In the genomic region with DNA sequence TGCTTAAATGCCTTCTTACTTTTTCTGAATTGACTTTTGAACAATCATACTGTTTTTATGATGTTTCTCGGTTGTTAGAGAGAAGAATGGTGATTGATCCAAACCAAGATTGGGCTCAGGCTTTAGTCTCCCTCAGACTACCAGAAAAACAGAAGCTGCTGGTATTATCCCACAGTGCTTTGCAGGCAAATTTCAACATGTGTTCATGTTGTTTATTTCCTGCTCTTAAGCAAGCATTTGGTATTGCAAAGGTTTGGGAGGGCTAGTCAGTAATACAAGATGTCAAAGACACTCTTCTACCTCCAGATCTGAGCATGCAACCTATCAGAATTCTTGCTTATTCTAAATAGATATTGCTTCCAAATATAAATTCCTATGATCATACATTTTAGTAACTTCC, we compare ENCODE assay signal across 13 mouse cellular contexts.
"Had no signal": no experiment of that assay in that cellular context is flagged by ENCODE, and none has a peak within 500 bp of the region (broad histone marks: within the 10 kb centered on the region; RNA-seq: fewer than 3 reads in every experiment).

No protein-coding gene starts in this region.

- DNase-seq: kidney, postnatal 10 days; kidney, postnatal 4 days; liver; lung, embryonic 14.5 days; lung, postnatal 10 days; midbrain, embryonic 14.5 days; thymus, adult 18-20 months; thymus, postnatal 14 days had no signal

- H3K4me2 ChIP-seq: limb, embryonic 12.5 days; lung, embryonic 14.5 days; neural tube, embryonic 12.5 days had no signal

- H3K4me3 ChIP-seq: layer of hippocampus, adult 2 months; limb, embryonic 12.5 days; neural tube, embryonic 12.5 days had no signal

- H3K27ac ChIP-seq: layer of hippocampus, adult 2 months; limb, embryonic 12.5 days; liver, embryonic 14.5 days; macrophage; neural tube, embryonic 12.5 days had no signal

- H3K9ac ChIP-seq: limb, embryonic 12.5 days; liver, embryonic 14.5 days; lung, embryonic 14.5 days; neural tube, embryonic 12.5 days had no signal

- H3K9me3 ChIP-seq: limb, embryonic 12.5 days; neural tube, embryonic 12.5 days had no signal

- H3K4me1 ChIP-seq: limb, embryonic 12.5 days; neural tube, embryonic 12.5 days had no signal

- H3K36me3 ChIP-seq: limb, embryonic 12.5 days; neural tube, embryonic 12.5 days had no signal

- H3K27me3 ChIP-seq: limb, embryonic 12.5 days; neural tube, embryonic 12.5 days had no signal
